Mouse (Mus musculus) frontal cortex, postnatal 36 days (tissue): Measurements from ENCODE around the gene Wdr83os.
"Not testable (repeated sequence)": the region's sequence is repeated elsewhere in the genome, so short reads cannot be mapped to it uniquely, and the experiment has no call there.

ENCODE experiments used
- DNase-seq, 2 experiments: peaks; one replicate each; pipeline ENCODE4 v3.0.0; 2022; ENCODE audit warnings: low spot score in 2 of 2

Wdr83os gene

DNA sequence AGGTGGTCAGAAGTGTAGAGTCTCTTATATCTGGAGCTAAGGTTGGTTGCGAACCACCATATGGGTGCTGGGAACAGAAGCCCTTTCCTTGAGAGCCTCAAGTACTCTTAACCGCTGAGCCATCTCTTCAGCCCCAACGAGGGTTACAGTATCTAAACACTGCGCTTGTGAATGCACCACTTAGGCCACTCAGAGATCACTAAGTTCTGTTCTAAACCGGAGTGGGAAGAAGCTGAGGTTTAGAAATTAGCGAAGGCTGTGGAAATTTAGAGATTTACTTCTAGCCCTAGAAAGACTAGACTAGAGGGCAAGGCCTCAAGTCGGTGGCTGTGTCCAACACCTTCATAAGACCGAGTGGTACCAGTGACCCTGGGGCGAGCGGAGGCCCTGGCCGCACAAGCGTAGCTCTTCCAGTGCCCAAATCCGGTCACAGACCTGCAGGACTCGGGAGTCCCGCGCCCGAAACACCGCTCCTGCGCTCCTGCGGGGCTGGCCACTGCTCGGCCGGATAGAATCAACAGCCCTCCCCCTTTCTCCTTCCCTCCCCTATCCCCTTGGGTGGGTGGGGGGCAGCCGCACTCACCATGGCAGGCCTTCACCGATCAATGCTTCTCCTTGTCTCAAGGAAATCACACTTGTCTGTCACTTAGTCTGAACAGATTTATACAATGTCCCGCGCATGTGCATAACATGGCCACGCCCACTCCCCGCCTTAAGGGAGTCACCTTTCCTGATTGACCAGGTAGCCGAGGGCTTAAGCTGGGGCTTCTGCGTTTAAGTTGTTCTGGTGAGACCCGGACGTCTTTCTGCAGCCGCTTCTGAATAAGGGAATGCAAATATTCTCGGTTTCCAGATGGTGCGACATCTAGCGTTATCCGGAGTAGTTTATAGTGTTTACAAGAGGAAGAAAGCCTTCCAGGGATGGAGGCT is 38.8 kb downstream of the Wdr83os start:
- DNase-seq, result peak; percentile 79 to 86

DNA sequence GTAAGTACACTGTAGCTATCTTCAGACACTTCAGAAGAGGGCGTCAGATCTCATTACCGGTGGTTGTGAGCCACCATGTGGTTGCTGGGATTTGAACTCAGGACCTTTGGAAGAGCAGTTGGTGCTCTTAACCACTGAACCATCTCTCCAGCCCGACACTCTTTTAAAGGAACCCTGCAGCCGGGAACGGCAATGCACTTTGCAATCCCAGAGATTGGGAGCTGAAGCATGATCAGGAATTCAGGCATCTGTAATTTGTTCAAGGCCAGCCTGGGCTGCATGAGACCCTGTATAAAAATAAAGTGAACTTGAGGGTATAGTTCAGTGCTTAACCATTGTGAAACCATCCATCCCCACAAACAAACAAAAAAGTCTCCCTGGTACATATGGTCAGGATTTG is 39.7 kb downstream of the Wdr83os start:
- not testable (repeated sequence) for DNase-seq

DNA sequence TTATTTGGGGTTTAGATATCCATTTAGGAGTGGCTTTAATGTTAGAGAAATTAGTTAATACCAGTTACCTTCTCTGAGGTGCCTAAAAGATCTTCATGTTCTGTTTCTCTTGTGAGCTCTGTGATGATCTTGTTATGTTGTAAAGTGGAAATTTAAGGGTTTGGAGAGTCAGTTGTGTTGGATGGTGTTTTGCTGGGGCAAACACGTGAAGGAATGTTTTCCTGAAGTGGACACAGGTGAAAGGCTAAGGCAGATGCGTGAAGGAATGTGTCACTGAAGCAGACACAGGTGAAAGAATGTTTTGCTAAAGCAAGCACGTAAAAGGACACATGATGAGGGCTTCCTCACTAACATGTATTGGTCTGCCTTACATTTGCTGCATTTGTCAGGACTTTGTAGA is 42.5 kb downstream of the Wdr83os start, which contains the start of gene Zfp791:
Gene Zfp791 (minus strand): TSS at position 101 of the 400 bp plus-strand sequence.
- no peak for DNase-seq

DNA sequence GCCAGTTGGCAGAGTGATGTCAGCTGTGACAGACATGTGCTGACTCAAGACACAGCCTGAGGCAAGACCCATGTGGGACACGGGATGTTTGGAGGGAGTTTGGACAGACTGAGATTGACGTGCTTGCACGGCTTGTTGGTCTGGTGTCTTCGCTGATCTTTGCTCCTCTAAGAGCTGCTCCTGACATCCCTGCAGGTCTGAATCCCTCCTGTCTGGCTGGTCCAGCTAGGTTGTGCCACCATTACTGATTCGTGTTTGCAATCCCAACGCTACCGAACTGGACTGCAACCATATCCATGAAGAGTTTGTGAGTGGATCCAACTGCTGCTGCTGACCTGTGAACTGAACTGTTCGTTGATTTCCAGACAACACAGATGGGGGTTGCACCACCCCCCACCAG is 43.2 kb downstream of the Wdr83os start:
- DNase-seq, result no peak
